Mouse (Mus musculus) heart, embryonic 15.5 days (tissue): ENCODE measurements around the gene Fut4. TPM values are rescaled to one million over a fixed set of nuclear protein-coding genes. Genes with fewer than 3 reads are reported as not detected.
"Not testable (repeated sequence)": the region's sequence is repeated elsewhere in the genome, so short reads cannot be mapped to it uniquely, and the experiment has no call there.

Source experiments
- ATAC-seq: fragments of 200-750 bp; cut with Nextera tagmentation; replicated peaks from 2 replicates; pipeline ENCODE4 v1.8.0; 2017; ENCODE audit warnings: low read depth, moderate TSS enrichment; ENCODE audit not compliant: insufficient number of reproducible peaks, insufficient read depth, low FRiP score
- H3K27ac ChIP-seq: fragments of 300-500 bp; sonication (generic); 2 replicates; pipeline ENCODE4 v1.5.1; 2015; ENCODE audit warnings: mild to moderate bottlenecking, inconsistent platforms
- H3K27me3 ChIP-seq: fragments of 300-500 bp; sonication (generic); 2 replicates; pipeline ENCODE4 v1.6.1; 2015; ENCODE audit warnings: inconsistent platforms
- H3K36me3 ChIP-seq: fragments of 300-500 bp; sonication (generic); 2 replicates; pipeline ENCODE4 v1.6.1; 2015; ENCODE audit warnings: mild to moderate bottlenecking, inconsistent platforms
- H3K4me1 ChIP-seq: fragments of 300-500 bp; sonication (generic); replicated peaks from 2 replicates; pipeline ENCODE4 v1.6.1; 2015; ENCODE audit warnings: inconsistent platforms
- H3K4me2 ChIP-seq: fragments of 300-500 bp; sonication (generic); 2 replicates; pipeline ENCODE4 v1.6.1; 2015; ENCODE audit warnings: inconsistent platforms, mild to moderate bottlenecking, moderate library complexity
- H3K4me3 ChIP-seq: fragments of 300-500 bp; sonication (generic); 2 replicates; pipeline ENCODE4 v1.5.1; 2015; ENCODE audit warnings: mild to moderate bottlenecking, inconsistent platforms
- H3K9ac ChIP-seq: fragments of 300-500 bp; sonication (generic); 2 replicates; pipeline ENCODE4 v1.6.1; 2015; ENCODE audit warnings: mild to moderate bottlenecking, inconsistent platforms
- H3K9me3 ChIP-seq: fragments of 300-500 bp; sonication (generic); replicated peaks from 2 replicates; pipeline ENCODE4 v1.6.1; 2016; ENCODE audit warnings: inconsistent platforms
- WGBS: fragments of 180-500 bp; shearing (Covaris S2); methylation state at CpG from one replicate; pipeline ENCODE4 v1.1.7; 2015; ENCODE audit warnings: mixed read lengths; 5-methylcytosine and 5-hydroxymethylcytosine counted together
- polyA plus RNA-seq: library from polyadenylated mRNA; unstranded; fragments of >200 nt; fragmentation: Nextera tagmentation; extraction: Ambion mirVana; gene quantifications from 2 replicates; pipeline ENCODE4 v1.2.1, GENCODE M21; 2015

The Fut4 gene
- polyA plus RNA-seq, 1 experiment from 2014 or later = 1.2 TPM

- Histone ChIP-seq H3K36me3 (no peaks in the 10 kb centered on the region), H3K9me3 (no peaks in the 10 kb centered on the region), H3K4me2 (no peak overlapping the region), H3K27me3 (no peaks in the 10 kb centered on the region), H3K4me3 (no peak overlapping the region), H3K27ac (no peak overlapping the region), H3K9ac (no peak overlapping the region), H3K4me1 (no peaks in the 10 kb centered on the region)
- WGBS = 66% methylated on average over 5 of the region's 5 CpGs
- ATAC-seq = no peak
These were observed 27.3 kb downstream of the Fut4 start for GRCm38 (mm10) chr9:14724755-14725420.

DNA sequence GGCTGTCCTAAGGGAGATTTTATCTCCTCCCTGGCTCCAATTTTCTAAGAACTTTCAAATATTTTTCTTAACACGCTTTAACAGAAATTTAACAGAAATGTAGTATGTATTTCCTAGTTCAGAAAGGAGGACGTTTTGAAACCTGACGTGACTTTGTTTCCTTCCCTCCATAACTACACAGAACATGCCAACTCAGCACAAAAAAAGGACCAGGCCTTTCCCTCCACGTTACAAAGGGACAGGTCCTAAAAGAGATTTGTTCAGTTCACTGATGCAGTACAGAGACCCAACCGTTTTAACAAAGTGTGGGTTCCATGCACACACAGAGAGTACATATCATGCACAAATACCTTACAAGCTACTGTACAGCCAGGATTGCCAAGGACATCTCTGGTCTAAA is 30.6 kb downstream of the Fut4 start:
- H3K4me2 ChIP-seq = no peak overlapping the region
- H3K4me1 ChIP-seq = peaks cover 13% of the 10 kb centered on the region
- ATAC-seq = no peak
- H3K4me3 ChIP-seq = no peak overlapping the region
- H3K27ac ChIP-seq = no peak overlapping the region
- WGBS = 67% methylated on average over 5 of the region's 5 CpGs
- no peaks in the 10 kb centered on the region for H3K36me3 ChIP-seq
- H3K27me3 ChIP-seq = no peaks in the 10 kb centered on the region
- no peak overlapping the region for H3K9ac ChIP-seq
- H3K9me3 ChIP-seq = no peaks in the 10 kb centered on the region

DNA sequence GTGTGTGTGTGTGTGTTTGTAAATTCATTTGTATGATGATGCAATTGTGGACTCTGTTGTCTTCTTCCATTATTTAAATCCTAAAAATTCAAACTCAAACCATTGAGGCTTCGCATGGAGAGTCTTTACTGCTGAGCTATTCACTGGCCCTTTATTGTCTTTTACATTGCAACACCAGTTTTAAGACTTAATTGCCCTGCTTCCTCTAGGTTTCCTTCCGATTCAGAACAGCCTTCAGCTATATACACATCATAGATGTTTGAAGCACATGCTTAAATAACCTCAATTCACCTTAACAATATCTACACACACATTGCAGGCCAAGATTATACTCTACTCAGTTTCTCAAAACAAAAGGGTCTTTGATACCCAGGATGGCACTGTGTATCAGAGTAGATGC is 31.8 kb downstream of the Fut4 start:
- Histone ChIP-seq H3K9me3 (no peaks in the 10 kb centered on the region), H3K27me3 (no peaks in the 10 kb centered on the region), H3K36me3 (no peaks in the 10 kb centered on the region), H3K9ac (no peak overlapping the region), H3K4me1 (peaks cover 13% of the 10 kb centered on the region), H3K4me2 (no peak overlapping the region), H3K4me3 (no peak overlapping the region), H3K27ac (no peak overlapping the region)
- ATAC-seq = no peak
- 73% methylated on average over 2 of the region's 2 CpGs for WGBS

DNA sequence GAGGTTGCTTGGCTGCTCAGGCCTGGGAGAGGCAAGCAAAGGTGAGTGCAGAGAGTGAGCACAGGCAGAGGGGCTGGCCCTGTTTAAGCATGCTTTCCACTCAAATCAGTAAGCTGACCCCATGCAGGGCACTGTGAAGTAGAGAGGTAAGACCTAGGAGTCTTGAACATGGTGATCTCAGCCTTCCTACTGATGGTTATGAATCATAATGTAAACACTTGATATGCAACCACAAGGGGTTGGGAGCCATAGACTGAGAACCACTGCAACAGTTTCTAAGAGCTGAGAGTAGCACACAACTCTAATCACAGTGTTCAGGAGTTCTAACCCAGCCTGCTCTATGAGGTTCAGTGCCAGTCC is 33.9 kb downstream of the Fut4 start:
- no peaks in the 10 kb centered on the region for H3K27me3 ChIP-seq
- H3K9ac ChIP-seq = peak overlapping the region; percentile 42; the same call in 1 of the 2 replicates
- H3K36me3 ChIP-seq = no peaks in the 10 kb centered on the region
- peaks cover 13% of the 10 kb centered on the region for H3K4me1 ChIP-seq
- peak overlapping the region; percentile 32 for H3K4me3 ChIP-seq
- H3K27ac ChIP-seq = peak overlapping the region; percentile 59
- H3K4me2 ChIP-seq = peak overlapping the region; percentile 59
- no peaks in the 10 kb centered on the region for H3K9me3 ChIP-seq
- ATAC-seq = peak; percentile 18; the same call in 1 of the 2 replicates

DNA sequence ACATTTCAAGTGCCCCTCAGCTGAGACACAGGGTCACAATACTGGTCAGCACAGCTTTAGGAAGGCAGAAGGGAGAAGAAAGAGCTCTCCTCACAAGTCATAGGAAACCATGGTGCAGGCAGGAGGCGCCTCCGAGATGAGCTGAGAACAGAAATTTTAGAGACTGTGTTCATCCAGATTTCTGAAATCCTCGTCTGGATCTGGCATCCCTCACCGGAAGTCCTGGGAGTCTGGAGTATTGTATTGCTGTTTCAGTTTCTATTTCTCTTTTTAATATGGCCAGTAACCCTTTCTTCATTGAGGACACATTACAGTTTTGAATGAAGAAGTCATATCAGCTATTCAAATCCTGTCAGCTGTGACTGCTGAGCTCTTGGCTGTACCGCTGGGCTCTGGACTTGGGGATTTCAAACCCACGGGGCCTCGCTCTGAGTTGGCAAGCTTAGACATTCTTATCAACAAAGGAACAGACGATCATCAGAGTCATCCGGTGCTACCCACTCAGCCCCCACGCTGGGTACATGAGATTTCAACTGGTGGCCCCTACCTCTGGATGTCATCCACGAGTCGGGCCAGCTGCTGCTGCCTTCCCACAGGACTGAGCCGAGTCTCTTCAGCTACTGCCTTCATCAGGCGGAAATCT is 34.4 kb downstream of the Fut4 start:
- H3K9ac ChIP-seq = peak overlapping the region; percentile 42; the same call in 1 of the 2 replicates
- H3K4me3 ChIP-seq = peak overlapping the region; percentile 32
- ATAC-seq = no peak; the same call in 1 of the 2 replicates
- H3K4me2 ChIP-seq = peak overlapping the region; percentile 59
- H3K27me3 ChIP-seq = no peaks in the 10 kb centered on the region
- peaks cover 13% of the 10 kb centered on the region for H3K4me1 ChIP-seq
- peak overlapping the region; percentile 59 for H3K27ac ChIP-seq
- H3K36me3 ChIP-seq = no peaks in the 10 kb centered on the region
- H3K9me3 ChIP-seq = no peaks in the 10 kb centered on the region
- 19% methylated on average over 14 of the region's 14 CpGs for WGBS

GRCm38 (mm10) chr9:14715258-14715657 is 36.9 kb downstream of the Fut4 start:
- no peak for ATAC-seq
- Histone ChIP-seq H3K4me1 (peaks cover 13% of the 10 kb centered on the region), H3K9ac (no peak overlapping the region), H3K27ac (no peak overlapping the region), H3K27me3 (no peaks in the 10 kb centered on the region), H3K4me3 (no peak overlapping the region), H3K36me3 (no peaks in the 10 kb centered on the region), H3K4me2 (no peak overlapping the region), H3K9me3 (no peaks in the 10 kb centered on the region)
- 91% methylated on average over 15 of the region's 15 CpGs for WGBS

DNA sequence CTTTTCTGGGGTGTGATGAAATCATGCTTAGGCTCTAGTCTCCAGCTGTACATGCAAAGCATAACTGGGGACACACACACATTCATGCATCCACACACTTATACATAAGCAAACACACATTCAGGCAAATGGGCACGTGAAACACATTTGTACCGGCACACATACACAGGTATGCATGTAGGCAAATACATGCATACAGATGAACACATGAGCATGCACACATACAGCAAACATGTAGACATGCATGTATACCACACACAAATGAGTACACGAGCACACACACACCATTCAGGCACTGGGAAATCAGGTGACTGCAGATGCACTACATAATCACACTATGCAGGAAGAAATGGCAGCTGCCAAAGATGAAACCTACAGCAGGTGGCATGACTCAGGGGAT is 41.3 kb downstream of the Fut4 start:
- Histone ChIP-seq H3K36me3 (no peaks in the 10 kb centered on the region), H3K9ac (no peak overlapping the region), H3K4me1 (0 out of 2 replicates have a peak, but pooled peaks cover under 1% of the 10 kb centered on the region), H3K4me2 (no peak overlapping the region), H3K4me3 (no peak overlapping the region), H3K27me3 (no peaks in the 10 kb centered on the region), H3K27ac (no peak overlapping the region), H3K9me3 (no peaks in the 10 kb centered on the region)
- ATAC-seq = no peak
- 74% methylated on average over 3 of the region's 3 CpGs for WGBS

- no peak overlapping the region for H3K4me3 ChIP-seq
- no peak overlapping the region for H3K27ac ChIP-seq
- no peaks in the 10 kb centered on the region for H3K36me3 ChIP-seq
- peaks cover 6% of the 10 kb centered on the region; the same call in 1 of the 2 replicates for H3K4me1 ChIP-seq
- no peaks in the 10 kb centered on the region for H3K9me3 ChIP-seq
- no peak overlapping the region for H3K4me2 ChIP-seq
- WGBS = 62% methylated on average over 13 of the region's 13 CpGs
- no peaks in the 10 kb centered on the region for H3K27me3 ChIP-seq
- no peak for ATAC-seq
- H3K9ac ChIP-seq = no peak overlapping the region
These were observed 46.7 kb downstream of the Fut4 start for GRCm38 (mm10) chr9:14705321-14706162.

- not testable (repeated sequence) for ATAC-seq, H3K36me3 ChIP-seq, H3K4me2 ChIP-seq, H3K27ac ChIP-seq, H3K9me3 ChIP-seq, H3K9ac ChIP-seq, H3K4me3 ChIP-seq, H3K4me1 ChIP-seq, H3K27me3 ChIP-seq
- 89% methylated on average over 1 of the region's 1 CpGs for WGBS
These were observed 51.4 kb downstream of the Fut4 start for GRCm38 (mm10) chr9:14700795-14701194.

- Histone ChIP-seq H3K9me3 (no peaks in the 10 kb centered on the region), H3K4me2 (no peak overlapping the region), H3K4me3 (no peak overlapping the region), H3K27me3 (no peaks in the 10 kb centered on the region), H3K36me3 (no peaks in the 10 kb centered on the region), H3K9ac (no peak overlapping the region), H3K4me1 (no peaks in the 10 kb centered on the region), H3K27ac (no peak overlapping the region)
- no peak for ATAC-seq
- WGBS = 42% methylated on average over 7 of the region's 7 CpGs
These were observed 52.9 kb downstream of the Fut4 start for GRCm38 (mm10) chr9:14699288-14699640.

GRCm38 (mm10) chr9:14698582-14699287 is 53.5 kb downstream of the Fut4 start:
- Histone ChIP-seq H3K4me1 (no peaks in the 10 kb centered on the region), H3K27me3 (no peaks in the 10 kb centered on the region), H3K4me2 (no peak overlapping the region), H3K4me3 (no peak overlapping the region), H3K36me3 (no peaks in the 10 kb centered on the region), H3K9ac (no peak overlapping the region), H3K9me3 (no peaks in the 10 kb centered on the region), H3K27ac (no peak overlapping the region)
- peak; percentile 87 for ATAC-seq
- WGBS = 50% methylated on average over 12 of the region's 12 CpGs
